Mouse (Mus musculus): ENCODE measurements around the gene Pank2. TPM values are rescaled to one million over a fixed set of nuclear protein-coding genes. Genes with fewer than 3 reads are reported as not detected.
"Not testable (repeated sequence)": the region's sequence is repeated elsewhere in the genome, so short reads cannot be mapped to it uniquely, and the experiment has no call there.

Pank2 gene
- polyA plus RNA-seq, 1 experiment = 49.3 TPM

DNA sequence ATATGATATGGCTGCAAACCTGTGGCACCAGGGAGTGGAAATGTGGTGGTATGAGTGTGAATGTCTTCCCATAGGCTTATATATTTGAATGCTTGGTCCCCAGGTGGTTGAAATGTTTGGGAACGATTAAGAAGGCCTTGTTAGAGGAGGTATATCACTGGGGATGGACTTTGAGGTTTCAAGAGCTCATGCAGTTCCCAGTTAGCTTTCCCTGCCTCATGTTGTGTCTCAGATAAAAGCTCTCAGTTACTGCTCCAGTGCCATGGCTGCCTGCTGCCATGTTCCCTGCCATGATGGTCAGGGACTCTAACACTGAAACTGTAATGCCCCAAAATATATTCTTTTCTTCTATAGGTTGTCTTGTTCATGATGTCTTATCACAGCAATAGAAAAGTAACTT is 19.3 kb downstream of the Pank2 start:
- no peak overlapping the region for H3K27ac ChIP-seq (ENCODE audit: insufficient read depth, low read depth, low read length)
- H3K4me1 ChIP-seq (ENCODE audit: control insufficient read depth, insufficient read depth, low read length) = no peaks in the 10 kb centered on the region
- TF ChIP-seq CTCF (IDR thresholded peaks at IDR 0.05; ENCODE audit: low read depth, low read length) (no peak), POLR2A (IDR thresholded peaks at IDR 0.05; ENCODE audit: borderline replicate concordance, low read depth, low read length) (no peak)
- H3K4me3 ChIP-seq (ENCODE audit: insufficient read depth, low read length) = no peak overlapping the region

DNA sequence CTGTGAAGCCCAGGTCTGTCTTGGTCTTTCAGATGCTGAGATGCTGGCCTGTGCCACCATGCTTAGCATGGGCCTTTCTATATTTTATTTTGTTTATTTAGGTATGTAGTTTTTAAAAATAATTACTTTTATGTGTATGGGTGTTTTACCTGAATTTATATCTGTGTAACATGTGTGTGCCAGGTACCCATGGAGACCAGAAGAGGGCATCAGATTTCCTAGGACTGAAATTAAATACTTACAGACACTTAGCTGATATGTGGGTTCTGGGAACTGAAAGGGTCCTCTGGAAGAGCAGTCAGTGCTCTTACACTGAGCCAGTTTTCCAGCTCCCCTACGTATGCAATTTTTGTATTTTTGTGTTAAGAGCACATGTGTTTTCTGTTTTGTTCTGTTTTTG is 24.0 kb downstream of the Pank2 start:
- Histone ChIP-seq H3K4me3 (ENCODE audit: insufficient read depth, low read length) (no peak overlapping the region), H3K4me1 (ENCODE audit: control insufficient read depth, insufficient read depth, low read length) (no peaks in the 10 kb centered on the region), H3K27ac (ENCODE audit: insufficient read depth, low read depth, low read length) (no peak overlapping the region)
- TF ChIP-seq POLR2A (IDR thresholded peaks at IDR 0.05; ENCODE audit: borderline replicate concordance, low read depth, low read length) (no peak), CTCF (IDR thresholded peaks at IDR 0.05; ENCODE audit: low read depth, low read length) (no peak)

DNA sequence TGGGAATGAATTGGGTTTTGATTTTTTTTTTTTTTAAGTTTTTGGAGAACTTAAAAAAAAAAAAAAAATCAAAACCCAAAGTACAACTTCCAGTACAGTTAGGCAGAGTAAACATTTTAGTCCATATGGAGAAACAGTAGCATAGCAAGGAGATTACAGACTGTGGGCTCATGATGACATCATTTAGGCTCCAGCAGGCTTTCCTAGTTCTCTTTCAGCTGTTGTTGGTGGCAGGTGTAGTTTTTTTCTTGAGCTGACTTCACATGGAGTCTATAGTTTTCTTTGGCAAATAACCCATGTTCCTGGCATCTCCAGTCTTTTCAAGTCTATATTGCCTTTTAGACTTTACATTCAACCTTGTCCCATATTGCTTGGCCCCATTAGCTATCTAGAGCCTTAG is 28.4 kb downstream of the Pank2 start:
- Histone ChIP-seq H3K4me1 (ENCODE audit: control insufficient read depth, insufficient read depth, low read length) (no peaks in the 10 kb centered on the region), H3K27ac (ENCODE audit: insufficient read depth, low read depth, low read length) (no peak overlapping the region), H3K4me3 (ENCODE audit: insufficient read depth, low read length) (no peak overlapping the region)
- TF ChIP-seq CTCF (IDR thresholded peaks at IDR 0.05; ENCODE audit: low read depth, low read length) = no peak
- TF ChIP-seq POLR2A (IDR thresholded peaks at IDR 0.05; ENCODE audit: borderline replicate concordance, low read depth, low read length) = no peak

DNA sequence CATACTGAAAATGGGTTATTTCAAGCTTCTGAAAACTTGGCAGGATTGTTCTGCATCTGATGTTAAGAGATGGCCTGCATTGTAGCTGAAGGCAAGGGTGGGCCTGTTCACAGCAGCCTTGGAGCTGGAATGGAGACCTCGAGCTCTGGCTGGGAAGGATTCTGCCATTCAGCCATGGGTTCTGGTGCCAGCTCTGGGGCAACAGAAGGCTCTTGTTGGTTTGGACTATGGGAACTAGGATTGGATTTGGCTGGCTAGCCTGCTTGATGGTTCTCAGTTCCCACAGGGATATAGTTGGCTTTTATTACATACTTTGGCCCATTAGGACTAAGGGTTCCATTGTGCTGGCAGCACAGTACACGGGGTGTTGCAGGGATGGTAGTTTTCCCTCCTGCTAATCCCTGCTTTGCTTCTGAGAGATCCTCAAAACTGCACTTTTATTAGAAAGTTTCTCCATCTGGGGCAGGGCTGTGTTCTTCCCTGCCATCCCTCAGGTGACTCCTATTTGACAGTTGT is 34.5 kb downstream of the Pank2 start:
- H3K27ac ChIP-seq (ENCODE audit: insufficient read depth, low read depth, low read length) = no peak overlapping the region
- no peaks in the 10 kb centered on the region for H3K4me1 ChIP-seq (ENCODE audit: control insufficient read depth, insufficient read depth, low read length)
- no peak for TF ChIP-seq CTCF (IDR thresholded peaks at IDR 0.05; ENCODE audit: low read depth, low read length)
- TF ChIP-seq POLR2A (IDR thresholded peaks at IDR 0.05; ENCODE audit: borderline replicate concordance, low read depth, low read length) = no peak
- no peak overlapping the region for H3K4me3 ChIP-seq (ENCODE audit: insufficient read depth, low read length)

DNA sequence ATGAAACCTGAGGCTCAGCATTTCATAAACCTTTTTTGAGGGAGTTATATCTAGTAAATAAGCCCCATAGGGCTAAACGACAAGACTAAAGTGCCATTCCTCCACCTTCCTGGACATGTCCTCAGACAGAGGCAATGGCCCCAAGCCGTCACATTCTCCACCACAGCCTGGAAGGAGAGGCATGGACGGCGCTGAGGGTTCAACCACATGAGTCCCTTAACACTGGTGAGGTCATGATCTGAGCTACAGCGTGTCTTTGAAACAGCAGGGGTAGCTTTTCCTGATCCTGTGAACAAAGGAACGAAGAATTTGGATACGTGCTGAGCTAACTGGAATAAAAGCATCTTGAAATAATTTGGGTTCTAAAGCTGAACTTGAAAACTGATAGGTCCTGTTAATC is 36.4 kb downstream of the Pank2 start:
- H3K27ac ChIP-seq (ENCODE audit: insufficient read depth, low read depth, low read length); H3K4me3 ChIP-seq (ENCODE audit: insufficient read depth, low read length); H3K4me1 ChIP-seq (ENCODE audit: control insufficient read depth, insufficient read depth, low read length): not testable (repeated sequence)

DNA sequence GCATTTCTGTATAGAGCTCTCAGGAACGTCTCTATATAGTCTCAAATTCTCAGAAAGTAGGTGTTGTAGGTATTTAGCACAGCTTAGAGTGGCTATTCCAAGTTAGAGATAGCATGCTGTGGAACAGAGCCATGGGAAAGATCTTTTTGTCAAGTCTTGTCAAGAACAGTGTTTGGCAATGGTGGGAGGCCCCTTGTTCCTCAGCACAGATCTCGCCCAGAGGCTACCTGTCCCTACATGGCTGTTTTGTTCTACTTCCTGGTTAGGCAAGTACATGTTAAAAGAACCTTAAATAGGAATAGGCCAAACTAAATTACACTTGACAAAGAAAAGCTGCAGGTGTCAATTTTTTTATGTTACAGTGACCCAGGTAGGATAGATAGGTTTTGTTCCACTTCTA is 38.2 kb downstream of the Pank2 start:
- TF ChIP-seq POLR2A (IDR thresholded peaks at IDR 0.05; ENCODE audit: borderline replicate concordance, low read depth, low read length) (no peak), CTCF (IDR thresholded peaks at IDR 0.05; ENCODE audit: low read depth, low read length) (no peak)
- Histone ChIP-seq H3K4me3 (ENCODE audit: insufficient read depth, low read length) (no peak overlapping the region), H3K27ac (ENCODE audit: insufficient read depth, low read depth, low read length) (no peak overlapping the region), H3K4me1 (ENCODE audit: control insufficient read depth, insufficient read depth, low read length) (no peaks in the 10 kb centered on the region)

DNA sequence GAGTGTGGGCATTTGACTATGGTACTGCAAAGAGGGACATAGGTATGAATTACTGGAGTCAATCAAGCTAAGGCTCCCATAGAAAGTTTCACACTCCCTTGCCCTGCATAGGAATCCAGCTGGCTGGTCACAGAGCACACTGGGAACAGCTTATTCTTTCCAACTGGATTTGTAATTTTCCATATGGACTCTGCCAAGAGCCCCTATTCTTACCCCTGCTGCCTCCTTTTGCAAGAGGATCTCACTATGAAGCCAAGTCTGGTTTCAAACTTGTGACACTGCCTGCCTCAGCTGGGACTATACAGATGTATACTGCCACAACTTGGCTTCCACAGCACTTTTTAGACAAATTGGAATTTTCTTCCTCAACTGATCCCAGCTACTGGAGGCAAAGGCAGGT is 39.3 kb downstream of the Pank2 start:
- no peaks in the 10 kb centered on the region for H3K4me1 ChIP-seq (ENCODE audit: control insufficient read depth, insufficient read depth, low read length)
- no peak overlapping the region for H3K27ac ChIP-seq (ENCODE audit: insufficient read depth, low read depth, low read length)
- TF ChIP-seq CTCF (IDR thresholded peaks at IDR 0.05; ENCODE audit: low read depth, low read length) (no peak), POLR2A (IDR thresholded peaks at IDR 0.05; ENCODE audit: borderline replicate concordance, low read depth, low read length) (no peak)
- no peak overlapping the region for H3K4me3 ChIP-seq (ENCODE audit: insufficient read depth, low read length)

DNA sequence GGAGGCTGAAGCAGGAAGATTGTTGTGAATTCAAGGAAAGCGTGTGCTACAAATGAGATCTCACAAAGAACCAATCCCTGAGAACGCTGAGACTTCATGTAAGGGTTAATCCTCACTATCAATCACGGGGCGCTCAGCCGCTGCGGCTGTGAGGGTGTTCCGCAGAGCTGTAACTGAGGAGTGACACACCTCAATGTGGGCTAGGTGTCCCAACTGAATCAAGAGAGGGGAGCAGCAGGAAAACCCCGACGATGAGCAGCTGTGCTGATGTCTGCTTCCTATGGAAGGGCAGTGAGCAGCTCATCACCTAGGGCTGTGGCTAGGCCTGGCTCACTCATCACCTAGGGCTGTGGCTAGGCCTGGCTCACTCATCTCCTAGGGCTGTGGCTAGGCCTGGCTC is 42.2 kb downstream of the Pank2 start:
- no peak overlapping the region for H3K27ac ChIP-seq (ENCODE audit: insufficient read depth, low read depth, low read length)
- H3K4me3 ChIP-seq (ENCODE audit: insufficient read depth, low read length) = no peak overlapping the region
- no peaks in the 10 kb centered on the region for H3K4me1 ChIP-seq (ENCODE audit: control insufficient read depth, insufficient read depth, low read length)
- TF ChIP-seq CTCF (IDR thresholded peaks at IDR 0.05; ENCODE audit: low read depth, low read length) (no peak), POLR2A (IDR thresholded peaks at IDR 0.05; ENCODE audit: borderline replicate concordance, low read depth, low read length) (no peak)

DNA sequence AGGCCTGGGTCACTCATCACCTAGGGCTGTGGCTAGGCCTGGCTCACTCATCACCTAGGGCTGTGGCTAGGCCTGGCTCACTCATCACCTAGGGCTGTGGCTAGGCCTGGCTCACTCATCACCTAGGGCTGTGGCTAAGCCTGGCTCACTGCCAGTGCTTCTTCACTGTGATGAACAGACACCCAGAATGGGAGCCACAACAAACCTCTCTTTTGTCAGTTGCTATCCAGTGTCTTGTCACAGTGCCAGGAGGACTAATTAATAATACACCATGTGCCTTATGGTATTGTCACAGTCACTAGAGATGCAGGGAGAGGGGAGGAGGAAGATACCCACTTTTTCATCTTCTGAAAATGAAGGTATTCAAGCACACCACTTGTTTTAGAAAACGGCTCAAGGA is 42.9 kb downstream of the Pank2 start:
- H3K27ac ChIP-seq (ENCODE audit: insufficient read depth, low read depth, low read length); H3K4me3 ChIP-seq (ENCODE audit: insufficient read depth, low read length); H3K4me1 ChIP-seq (ENCODE audit: control insufficient read depth, insufficient read depth, low read length): not testable (repeated sequence)

DNA sequence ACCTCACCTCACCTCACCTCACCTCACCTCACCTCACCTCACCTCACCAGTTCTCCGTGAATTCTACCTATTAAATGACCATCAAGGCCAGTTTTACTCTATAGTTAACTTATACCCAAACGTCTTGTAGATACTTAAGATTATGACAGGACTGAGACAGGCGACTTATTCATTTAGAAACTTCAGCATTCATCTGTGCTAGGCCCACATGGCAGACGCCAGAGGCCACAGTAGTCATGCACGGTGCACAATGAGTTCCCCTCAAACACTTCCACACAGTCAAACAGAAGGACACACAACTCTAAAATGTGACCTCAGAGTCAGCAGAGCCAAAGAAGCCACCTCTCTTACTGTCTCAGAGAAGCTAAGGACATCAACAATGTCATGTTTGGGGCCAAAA is 45.1 kb downstream of the Pank2 start:
- H3K4me3 ChIP-seq (ENCODE audit: insufficient read depth, low read length) = no peak overlapping the region
- TF ChIP-seq CTCF (IDR thresholded peaks at IDR 0.05; ENCODE audit: low read depth, low read length) (no peak), POLR2A (IDR thresholded peaks at IDR 0.05; ENCODE audit: borderline replicate concordance, low read depth, low read length) (no peak)
- no peak overlapping the region for H3K27ac ChIP-seq (ENCODE audit: insufficient read depth, low read depth, low read length)
- no peaks in the 10 kb centered on the region for H3K4me1 ChIP-seq (ENCODE audit: control insufficient read depth, insufficient read depth, low read length)

DNA sequence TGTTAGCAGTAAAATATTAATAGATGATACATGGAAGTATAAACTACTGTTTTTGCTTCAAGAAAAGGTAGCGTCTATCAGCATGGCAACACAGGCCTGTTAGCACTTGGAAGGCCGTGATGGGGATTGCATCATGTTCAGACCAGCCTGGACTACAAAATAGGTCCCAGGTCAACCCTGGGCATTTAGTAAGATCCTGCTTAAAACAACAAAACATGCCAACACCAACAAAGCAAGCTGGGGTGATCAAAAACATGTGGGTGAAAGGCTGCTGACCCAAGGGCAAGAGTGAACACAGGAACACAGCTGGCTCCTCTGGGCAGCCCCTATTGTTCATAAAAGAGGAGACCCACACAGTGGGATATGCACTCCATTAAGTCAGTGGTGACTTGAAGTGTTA is 45.5 kb downstream of the Pank2 start:
- Histone ChIP-seq H3K4me1 (ENCODE audit: control insufficient read depth, insufficient read depth, low read length) (no peaks in the 10 kb centered on the region), H3K27ac (ENCODE audit: insufficient read depth, low read depth, low read length) (no peak overlapping the region), H3K4me3 (ENCODE audit: insufficient read depth, low read length) (no peak overlapping the region)
- TF ChIP-seq CTCF (IDR thresholded peaks at IDR 0.05; ENCODE audit: low read depth, low read length) = no peak
- TF ChIP-seq POLR2A (IDR thresholded peaks at IDR 0.05; ENCODE audit: borderline replicate concordance, low read depth, low read length) = no peak

All from bone marrow macrophage, adult 2 months (primary cell).